Mouse (Mus musculus): Measurements from ENCODE around the gene Krr1. TPM values are rescaled to one million over a fixed set of nuclear protein-coding genes. Genes with fewer than 3 reads are reported as not detected.
"Not testable (repeated sequence)": the region's sequence is repeated elsewhere in the genome, so short reads cannot be mapped to it uniquely, and the experiment has no call there.

Gene Krr1
- polyA plus RNA-seq, 1 experiment from 2014 or later = 48.7 TPM

DNA sequence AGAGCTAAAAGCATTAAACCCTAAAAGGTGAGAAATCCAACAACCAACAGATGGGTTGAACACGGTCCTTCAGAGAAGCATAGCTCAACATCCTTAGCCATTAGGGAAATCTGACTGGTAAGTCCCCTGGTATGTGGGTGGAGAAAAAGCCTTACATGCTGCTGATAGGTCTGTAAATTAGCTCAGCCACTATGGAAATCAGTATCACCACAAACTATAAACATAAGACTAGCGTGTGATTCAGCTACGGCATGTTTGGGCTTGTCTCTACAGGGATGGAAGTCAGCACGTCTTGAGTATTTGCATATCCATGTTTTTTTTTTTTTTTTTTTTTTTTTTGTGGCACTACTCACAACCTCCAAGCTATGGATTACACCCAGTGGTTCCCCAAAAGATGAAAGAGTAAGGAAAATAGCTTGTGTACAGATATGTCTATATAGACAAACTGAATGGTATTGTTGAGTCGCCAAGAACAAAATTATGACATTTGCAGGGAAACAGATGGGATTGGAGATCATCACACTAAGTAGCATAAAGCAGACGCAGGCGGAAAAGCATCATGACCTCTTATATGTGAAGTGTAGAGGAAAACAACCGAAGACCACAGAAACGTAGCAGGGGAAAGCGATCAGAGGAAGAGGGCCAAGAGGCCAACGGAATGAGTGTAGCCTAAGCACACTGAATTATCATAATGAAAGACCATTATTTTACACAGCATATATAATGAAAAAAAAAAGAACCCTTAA, 23.5 kb downstream of the Krr1 start:
- no peaks in the 10 kb centered on the region for H3K27me3 ChIP-seq
- no peak overlapping the region for H3K9ac ChIP-seq
- 0 out of 2 replicates have a peak, but pooled peaks cover 4% of the 10 kb centered on the region for H3K4me1 ChIP-seq
- H3K36me3 ChIP-seq = no peaks in the 10 kb centered on the region
- 87% methylated on average over 11 of the region's 11 CpGs for WGBS
- H3K9me3 ChIP-seq = no peaks in the 10 kb centered on the region
- no peak overlapping the region for H3K4me2 ChIP-seq (replicated peaks)
- no peak overlapping the region for H3K4me3 ChIP-seq
- no peak for ATAC-seq (ENCODE audit: low FRiP score, low read depth)
- H3K27ac ChIP-seq = no peak overlapping the region

DNA sequence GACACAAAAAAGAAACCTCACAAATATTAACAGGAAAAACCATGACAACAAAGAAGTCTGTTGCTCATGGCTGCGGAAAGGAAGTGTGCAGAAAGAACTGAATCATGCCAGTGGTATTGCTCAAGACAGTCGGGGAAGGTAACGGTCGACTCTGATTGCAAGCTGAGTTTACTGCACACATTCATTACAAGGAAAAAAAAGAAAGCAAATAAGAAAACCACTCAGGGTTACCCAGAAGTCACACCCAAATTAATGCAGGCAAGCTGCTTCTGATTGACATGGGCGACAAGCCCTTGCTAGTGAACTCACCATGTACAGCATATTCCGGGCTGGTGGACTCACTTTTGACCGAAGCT, 24.1 kb downstream of the Krr1 start:
- Histone ChIP-seq H3K9ac (no peak overlapping the region), H3K9me3 (no peaks in the 10 kb centered on the region), H3K4me3 (no peak overlapping the region), H3K4me1 (0 out of 2 replicates have a peak, but pooled peaks cover 4% of the 10 kb centered on the region), H3K27me3 (no peaks in the 10 kb centered on the region), H3K4me2 (replicated peaks) (no peak overlapping the region), H3K36me3 (no peaks in the 10 kb centered on the region), H3K27ac (no peak overlapping the region)
- ATAC-seq (ENCODE audit: low FRiP score, low read depth) = no peak
- WGBS = 85% methylated on average over 7 of the region's 7 CpGs

DNA sequence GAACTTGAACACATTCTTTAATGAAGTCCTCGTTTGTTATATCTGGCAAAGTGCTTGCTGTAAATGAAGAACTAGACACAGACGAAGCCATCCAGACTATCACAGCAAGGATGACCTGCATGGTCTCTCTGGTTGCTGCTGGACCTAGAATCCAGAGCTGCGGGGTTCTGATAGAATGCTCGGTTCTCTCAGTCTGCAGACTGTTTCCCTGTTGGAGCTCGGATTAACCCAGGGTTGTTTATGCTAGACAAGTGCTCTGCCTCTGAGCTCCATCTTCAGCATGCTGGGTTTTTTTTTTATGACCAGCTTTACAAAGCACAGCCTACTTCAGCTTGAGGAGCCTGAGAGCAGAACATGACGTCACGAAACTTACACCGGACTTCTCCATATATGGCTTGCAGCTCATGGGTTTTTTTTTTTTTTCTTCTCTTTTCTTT, 24.5 kb downstream of the Krr1 start:
- Histone ChIP-seq H3K9me3 (no peaks in the 10 kb centered on the region), H3K4me2 (replicated peaks) (no peak overlapping the region), H3K36me3 (no peaks in the 10 kb centered on the region), H3K27ac (no peak overlapping the region), H3K9ac (no peak overlapping the region), H3K4me3 (no peak overlapping the region), H3K4me1 (0 out of 2 replicates have a peak, but pooled peaks cover 4% of the 10 kb centered on the region), H3K27me3 (no peaks in the 10 kb centered on the region)
- no peak for ATAC-seq (ENCODE audit: low FRiP score, low read depth)
- WGBS = 57% methylated on average over 8 of the region's 8 CpGs

DNA sequence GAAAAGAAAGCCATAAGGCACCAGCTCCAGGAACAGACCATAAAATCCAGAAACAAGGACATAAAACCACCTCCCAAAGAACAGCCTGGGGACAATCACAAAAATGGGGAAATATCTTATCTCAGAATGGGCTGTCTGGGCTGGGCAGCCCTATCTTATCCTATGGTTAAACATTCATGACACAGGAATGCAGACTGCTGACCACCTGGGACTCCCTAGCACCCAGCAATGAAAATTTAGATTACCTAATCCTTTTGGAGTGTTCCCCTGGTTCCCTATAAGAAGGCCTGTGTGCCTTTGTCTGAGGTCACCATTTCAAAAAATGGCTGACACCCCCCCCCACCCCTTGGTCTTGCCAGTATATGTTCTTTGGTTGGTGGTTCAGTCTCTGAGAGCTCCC, 25.2 kb downstream of the Krr1 start:
- Histone ChIP-seq H3K4me1 (0 out of 2 replicates have a peak, but pooled peaks cover 4% of the 10 kb centered on the region), H3K4me2 (replicated peaks) (no peak overlapping the region), H3K27me3 (no peaks in the 10 kb centered on the region), H3K9me3 (no peaks in the 10 kb centered on the region), H3K9ac (no peak overlapping the region), H3K36me3 (no peaks in the 10 kb centered on the region), H3K4me3 (no peak overlapping the region), H3K27ac (no peak overlapping the region)
- ATAC-seq (ENCODE audit: low FRiP score, low read depth) = no peak

DNA sequence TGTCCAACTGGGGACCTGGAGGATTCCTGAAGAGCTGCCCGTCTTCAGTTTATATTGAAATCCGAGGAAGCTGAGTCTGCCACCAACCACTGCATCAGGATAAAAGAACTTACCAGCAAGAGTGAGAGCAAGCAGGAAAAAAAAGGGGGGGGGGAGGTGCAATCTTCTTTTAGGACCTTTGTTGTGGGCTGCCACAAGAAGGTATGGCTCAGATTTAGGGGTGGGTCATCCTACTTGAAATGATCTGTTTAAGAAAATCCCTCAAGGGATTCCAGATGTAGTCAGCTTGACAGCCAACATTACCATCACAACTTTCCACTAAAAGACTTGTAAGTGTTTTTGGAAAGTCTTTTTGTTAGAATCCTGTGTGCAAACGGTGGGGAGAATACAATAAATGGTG, 27.3 kb downstream of the Krr1 start:
- Histone ChIP-seq H3K36me3 (no peaks in the 10 kb centered on the region), H3K9me3 (no peaks in the 10 kb centered on the region), H3K9ac (no peak overlapping the region), H3K4me2 (replicated peaks) (no peak overlapping the region), H3K27ac (no peak overlapping the region), H3K27me3 (no peaks in the 10 kb centered on the region), H3K4me3 (no peak overlapping the region), H3K4me1 (0 out of 2 replicates have a peak, but pooled peaks cover 4% of the 10 kb centered on the region)
- ATAC-seq (ENCODE audit: low FRiP score, low read depth) = no peak
- WGBS = 58% methylated on average over 3 of the region's 3 CpGs

DNA sequence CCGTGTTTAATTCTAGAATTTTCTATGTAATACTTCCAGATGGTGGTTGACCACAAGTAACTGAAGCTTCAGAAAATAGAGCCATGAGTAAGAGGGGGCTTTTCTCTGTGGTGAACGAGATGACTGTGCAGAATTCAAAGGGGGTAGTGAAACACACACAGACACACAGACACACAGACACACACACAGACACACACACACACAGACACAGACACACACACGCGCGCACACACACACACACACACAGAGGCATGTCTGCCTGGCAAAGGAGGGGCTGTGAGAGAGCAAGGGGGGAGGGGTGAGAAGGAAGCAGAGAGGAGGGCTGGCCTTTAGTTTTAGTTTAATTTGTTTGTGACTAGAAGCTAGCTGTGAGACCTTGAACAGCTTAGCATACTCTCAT, 28.1 kb downstream of the Krr1 start:
- H3K4me1 ChIP-seq = 0 out of 2 replicates have a peak, but pooled peaks cover 4% of the 10 kb centered on the region
- WGBS = 65% methylated on average over 5 of the region's 5 CpGs
- no peak overlapping the region for H3K27ac ChIP-seq
- no peaks in the 10 kb centered on the region for H3K36me3 ChIP-seq
- H3K4me3 ChIP-seq = no peak overlapping the region
- no peaks in the 10 kb centered on the region for H3K27me3 ChIP-seq
- H3K4me2 ChIP-seq (replicated peaks) = no peak overlapping the region
- H3K9ac ChIP-seq = no peak overlapping the region
- no peak for ATAC-seq (ENCODE audit: low FRiP score, low read depth)
- no peaks in the 10 kb centered on the region for H3K9me3 ChIP-seq

DNA sequence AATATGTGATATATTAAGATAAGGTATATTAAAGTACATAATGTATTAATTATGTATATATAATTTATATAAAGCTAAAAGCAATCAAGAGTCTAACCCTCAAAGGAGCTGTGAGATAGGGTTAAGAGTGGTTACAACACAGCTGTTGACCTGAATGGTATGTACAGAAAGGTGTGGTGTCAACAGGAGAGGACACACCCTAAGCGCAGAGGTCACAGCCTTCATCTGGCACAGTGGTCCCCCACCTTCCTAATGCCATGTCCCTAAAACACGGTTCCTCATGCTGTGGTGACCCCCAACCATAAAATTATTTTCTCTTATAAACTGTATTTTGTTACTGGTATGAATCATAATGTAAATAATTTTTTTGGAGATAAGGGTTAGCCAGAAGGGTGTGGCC, 28.9 kb downstream of the Krr1 start:
- 0 out of 2 replicates have a peak, but pooled peaks cover 4% of the 10 kb centered on the region for H3K4me1 ChIP-seq
- WGBS = 85% methylated on average over 2 of the region's 2 CpGs
- no peak overlapping the region for H3K4me3 ChIP-seq
- no peaks in the 10 kb centered on the region for H3K36me3 ChIP-seq
- H3K9ac ChIP-seq = no peak overlapping the region
- no peak overlapping the region for H3K4me2 ChIP-seq (replicated peaks)
- ATAC-seq (ENCODE audit: low FRiP score, low read depth) = no peak
- H3K27ac ChIP-seq = no peak overlapping the region
- no peaks in the 10 kb centered on the region for H3K27me3 ChIP-seq
- H3K9me3 ChIP-seq = no peaks in the 10 kb centered on the region

DNA sequence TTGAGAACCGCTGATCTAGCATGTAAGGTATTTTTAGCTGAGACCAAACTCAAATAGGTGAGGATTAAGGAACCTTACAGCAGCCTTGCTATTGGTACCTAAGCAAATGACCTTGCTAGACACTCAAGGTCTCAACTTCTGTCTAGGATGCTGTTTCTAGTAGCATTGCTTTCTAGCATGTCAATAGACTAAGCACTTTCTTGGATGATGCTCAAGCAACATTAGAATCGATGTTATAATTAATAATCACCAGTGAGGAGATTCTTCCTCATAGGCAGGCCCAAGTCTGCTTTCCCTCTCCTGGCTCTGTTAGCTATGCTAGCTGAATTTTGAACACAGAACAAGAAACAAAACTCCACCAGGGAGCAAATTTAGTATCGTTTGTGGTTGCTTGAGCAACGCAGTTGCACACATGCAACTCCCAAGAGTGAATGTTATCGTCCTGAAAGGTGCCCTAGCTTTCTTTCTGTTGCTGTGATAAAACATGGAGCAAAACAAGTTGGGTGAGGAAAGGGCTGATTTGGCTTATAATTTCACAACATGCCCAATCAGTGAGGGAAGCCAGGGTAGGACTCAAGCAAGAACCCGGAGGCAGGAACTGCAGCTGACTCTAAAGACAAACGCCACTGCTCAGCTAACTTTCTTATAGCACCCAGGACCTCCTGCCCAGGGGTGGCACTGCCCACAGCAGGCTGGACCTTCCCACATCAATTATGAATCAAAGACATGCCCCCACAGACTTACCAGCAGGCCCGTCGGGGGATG, 29.5 kb downstream of the Krr1 start:
- no peak overlapping the region for H3K9ac ChIP-seq
- H3K4me3 ChIP-seq = no peak overlapping the region
- WGBS = 83% methylated on average over 9 of the region's 9 CpGs
- no peaks in the 10 kb centered on the region for H3K27me3 ChIP-seq
- no peak overlapping the region for H3K4me2 ChIP-seq (replicated peaks)
- no peak overlapping the region for H3K27ac ChIP-seq
- no peaks in the 10 kb centered on the region for H3K36me3 ChIP-seq
- H3K9me3 ChIP-seq = no peaks in the 10 kb centered on the region
- 0 out of 2 replicates have a peak, but pooled peaks cover 1% of the 10 kb centered on the region for H3K4me1 ChIP-seq
- no peak for ATAC-seq (ENCODE audit: low FRiP score, low read depth)

DNA sequence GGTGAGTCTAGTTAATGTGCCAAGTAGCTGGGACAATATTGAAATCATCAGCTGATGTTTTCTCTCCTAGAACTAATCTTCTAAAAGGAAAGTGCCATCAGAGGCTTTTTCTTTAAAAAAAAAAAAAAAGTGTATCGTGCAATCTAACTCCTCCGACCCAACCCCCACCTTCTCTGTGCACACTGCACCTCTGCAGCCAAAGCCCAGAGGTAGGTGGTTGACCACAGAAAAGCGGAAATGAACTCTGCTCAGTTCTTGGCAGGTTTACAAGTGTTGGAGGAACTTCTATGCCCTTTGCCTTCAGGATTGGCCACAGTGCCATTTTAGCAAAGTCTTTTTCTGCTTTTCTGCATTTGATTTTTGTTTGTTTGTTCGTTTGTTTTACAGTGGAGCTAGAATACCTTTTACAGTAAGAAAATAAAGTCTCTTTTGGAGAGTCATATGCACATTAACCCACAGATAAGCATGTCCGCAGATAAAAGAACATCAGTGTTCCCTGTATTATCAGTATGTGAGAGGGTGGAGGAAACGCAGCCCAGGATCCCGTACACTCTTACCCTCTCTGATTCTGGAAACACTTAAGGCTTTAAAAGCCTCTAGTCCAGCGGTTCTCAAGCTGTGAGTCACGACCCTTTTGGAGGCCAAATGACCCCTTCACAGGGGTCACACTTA, 30.2 kb downstream of the Krr1 start, which contains the start of gene Glipr1:
Gene Glipr1 (minus strand): TSS at position 88 of the 672 bp plus-strand sequence.
- H3K4me1 ChIP-seq = no peaks in the 10 kb centered on the region
- H3K27me3 ChIP-seq = no peaks in the 10 kb centered on the region
- no peak within 1 kb of the TSS for H3K4me3 ChIP-seq
- no peaks in the 10 kb centered on the region for H3K36me3 ChIP-seq
- WGBS = 50% methylated on average over 9 of the region's 9 CpGs
- no peak within 1 kb of the TSS for H3K27ac ChIP-seq
- H3K9ac ChIP-seq = no peak within 1 kb of the TSS
- no peak within 1 kb of the TSS for H3K4me2 ChIP-seq (replicated peaks)
- ATAC-seq (ENCODE audit: low FRiP score, low read depth) = no peak
- no peaks in the 10 kb centered on the region for H3K9me3 ChIP-seq

DNA sequence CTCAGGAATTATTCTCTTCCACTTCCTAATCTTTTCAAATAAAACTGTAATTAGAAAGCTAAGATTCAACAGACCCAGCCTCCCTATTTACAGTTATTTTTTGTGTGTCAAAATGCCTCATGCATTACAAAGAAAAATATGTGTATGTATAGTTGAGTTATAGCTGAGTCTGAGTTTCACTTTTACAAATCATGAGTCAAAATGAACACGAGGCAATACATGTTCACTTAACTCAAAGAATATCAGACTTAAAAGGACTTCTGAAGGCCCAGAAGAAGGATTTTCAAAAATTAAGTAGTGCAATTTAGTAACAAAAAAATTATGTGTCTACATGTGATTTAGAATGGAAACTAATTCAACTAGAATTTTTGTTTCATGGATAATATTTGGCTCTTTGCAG, 37.0 kb downstream of the Krr1 start:
- not testable (repeated sequence) for H3K4me1 ChIP-seq; H3K9ac ChIP-seq; H3K9me3 ChIP-seq; H3K4me3 ChIP-seq; H3K27ac ChIP-seq; ATAC-seq (ENCODE audit: low FRiP score, low read depth); H3K27me3 ChIP-seq; H3K4me2 ChIP-seq (replicated peaks); H3K36me3 ChIP-seq
- 79% methylated on average over 1 of the region's 1 CpGs for WGBS

DNA sequence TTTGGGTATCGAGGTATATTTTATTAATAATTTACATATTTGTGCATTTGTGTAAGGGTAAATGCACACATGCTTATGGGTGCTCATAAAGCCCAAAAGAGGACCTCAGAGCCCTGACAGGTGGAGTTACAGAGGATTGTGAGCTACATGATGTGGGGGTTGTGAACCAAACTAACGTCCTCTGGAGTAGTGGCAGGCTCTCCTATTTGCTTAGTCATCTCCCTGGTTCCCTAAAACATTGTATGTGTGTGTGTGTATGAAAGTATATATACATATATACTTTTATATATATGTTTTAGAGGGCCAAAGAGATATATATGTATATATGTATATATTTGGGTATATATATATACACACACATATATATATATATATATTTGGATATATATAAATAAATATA, 51.1 kb downstream of the Krr1 start:
- no peak for ATAC-seq (ENCODE audit: low FRiP score, low read depth)
- H3K27me3 ChIP-seq = no peaks in the 10 kb centered on the region
- WGBS = 67% methylated on average over 2 of the region's 2 CpGs

DNA sequence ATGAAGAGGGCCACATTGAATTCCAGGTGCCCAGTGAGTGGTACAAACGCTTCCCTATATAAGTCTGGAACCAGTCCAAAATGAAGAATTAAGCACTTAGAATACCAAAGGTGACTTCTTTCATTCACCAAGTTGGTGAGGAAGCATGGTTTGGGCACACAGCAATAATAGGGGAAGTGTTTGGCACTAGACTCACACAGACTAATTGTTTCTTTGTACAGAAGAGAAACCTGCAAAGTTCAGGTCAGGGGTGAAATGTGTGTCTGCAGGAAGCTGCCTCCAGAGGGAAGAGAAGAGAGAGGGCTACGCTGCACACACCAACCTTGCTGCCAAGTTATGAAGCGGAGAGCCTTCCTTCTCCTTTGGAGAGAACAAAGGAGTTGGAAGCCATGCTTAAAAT, 56.2 kb downstream of the Krr1 start:
- not testable (repeated sequence) for H3K27ac ChIP-seq; H3K4me3 ChIP-seq; ATAC-seq (ENCODE audit: low FRiP score, low read depth); H3K9ac ChIP-seq; H3K4me2 ChIP-seq (replicated peaks); H3K36me3 ChIP-seq; H3K4me1 ChIP-seq; H3K9me3 ChIP-seq; H3K27me3 ChIP-seq
- 88% methylated on average over 3 of the region's 3 CpGs for WGBS

More for the DNA sequence above, 51.1 kb downstream of the Krr1 start:
- no peaks in the 10 kb centered on the region for H3K4me1 ChIP-seq
- no peak overlapping the region for H3K9ac ChIP-seq
- H3K36me3 ChIP-seq = no peaks in the 10 kb centered on the region
- H3K27ac ChIP-seq = no peak overlapping the region
- no peak overlapping the region for H3K4me3 ChIP-seq
- no peaks in the 10 kb centered on the region for H3K9me3 ChIP-seq
- no peak overlapping the region for H3K4me2 ChIP-seq (replicated peaks)
